Mouse (Mus musculus) erythroblast, adult 5-6 weeks (primary cell): ENCODE data around the gene Gli3. TPM values are rescaled to one million over a fixed set of nuclear protein-coding genes. Genes with fewer than 3 reads are reported as not detected.

Experiments used
- ATAC-seq: replicated peaks from 2 replicates; pipeline ENCODE4 v1.8.0; 2016; ENCODE audit warnings: moderate number of reproducible peaks, mild to moderate bottlenecking, moderate TSS enrichment, inconsistent platforms; ENCODE audit not compliant: poor library complexity, low FRiP score, severe bottlenecking
- total RNA-seq, 2 experiments: library from RNA; stranded (forward) in 1 of 2; stranded (reverse) in 1 of 2; fragments of 150-400 nt in 1 of 2; fragments of 200-764, 138-1000 nt in 1 of 2; gene quantifications; 2 replicates each; pipeline versions ENCODE4 v1.2.3 to v1.2.4; 2015 to 2017; ENCODE audit warnings: low replicate concordance in 2 of 2

Gli3 gene
- total RNA-seq, 2 experiments from 2014 or later, result not detected

- ATAC-seq, result no peak
Measured at GRCm38 (mm10) chr13:15486033-15486891, 23.2 kb downstream of the Gli3 start.

- ATAC-seq, result no peak
Measured at GRCm38 (mm10) chr13:15487334-15487733, 24.3 kb downstream of the Gli3 start.

DNA sequence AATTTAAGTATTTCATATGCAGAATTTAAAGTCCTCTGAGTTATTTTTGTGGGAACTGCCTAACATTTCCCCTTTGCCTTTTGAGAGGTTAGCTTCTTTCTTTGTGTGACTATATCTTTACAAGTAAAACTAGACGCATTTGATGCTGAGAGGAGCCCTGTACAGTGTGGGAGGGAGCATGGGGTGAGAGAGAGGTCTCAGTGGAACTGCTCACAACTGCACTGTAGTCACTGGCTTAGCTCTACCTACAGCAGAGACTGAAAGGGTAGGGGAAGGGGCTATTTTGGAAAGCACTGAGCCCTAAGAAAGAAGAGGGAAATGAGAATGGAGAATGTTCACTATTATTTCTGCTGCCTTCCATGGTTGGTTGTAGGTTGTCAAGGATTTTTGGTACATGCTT, 25.0 kb downstream of the Gli3 start:
- no peak for ATAC-seq

DNA sequence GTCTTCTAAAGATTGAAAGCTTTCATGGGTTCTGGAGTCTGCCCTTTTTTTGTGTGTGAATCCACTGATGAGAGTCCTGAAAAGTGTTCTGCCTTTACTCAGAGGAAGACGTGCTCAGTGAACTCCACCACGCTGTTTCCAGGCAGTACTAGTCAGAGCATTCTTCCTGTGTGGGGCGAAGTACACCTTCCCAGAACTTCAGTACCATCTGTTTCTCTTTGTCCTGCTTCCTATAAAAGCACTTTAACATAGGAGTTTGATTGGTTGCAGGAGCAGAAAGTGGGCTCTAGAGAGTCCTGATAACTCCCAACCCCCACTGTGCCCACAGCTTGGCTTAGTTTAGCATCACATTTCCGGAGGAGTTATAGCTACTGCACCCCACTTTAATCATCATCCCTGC, 32.8 kb downstream of the Gli3 start:
- no peak for ATAC-seq

DNA sequence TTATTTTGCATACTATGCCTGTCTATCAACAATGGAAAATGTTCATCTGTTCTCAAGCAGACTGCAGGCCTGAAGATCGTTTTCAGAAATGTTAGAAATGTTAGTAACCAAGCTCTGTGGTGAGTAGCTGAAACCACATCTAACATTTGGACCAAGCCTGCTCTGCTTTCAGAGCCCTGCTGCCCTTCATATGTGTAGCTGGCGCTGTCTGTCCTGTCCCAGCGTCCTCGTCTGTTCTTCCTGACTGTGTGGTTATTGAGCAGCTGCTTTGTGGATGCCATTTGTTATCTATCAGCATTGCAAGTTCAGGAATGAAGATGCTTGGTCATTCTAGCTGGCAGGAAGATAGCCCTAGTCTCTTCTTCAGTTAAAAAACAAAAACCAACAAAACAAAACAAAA, 35.3 kb downstream of the Gli3 start:
- ATAC-seq, result no peak

DNA sequence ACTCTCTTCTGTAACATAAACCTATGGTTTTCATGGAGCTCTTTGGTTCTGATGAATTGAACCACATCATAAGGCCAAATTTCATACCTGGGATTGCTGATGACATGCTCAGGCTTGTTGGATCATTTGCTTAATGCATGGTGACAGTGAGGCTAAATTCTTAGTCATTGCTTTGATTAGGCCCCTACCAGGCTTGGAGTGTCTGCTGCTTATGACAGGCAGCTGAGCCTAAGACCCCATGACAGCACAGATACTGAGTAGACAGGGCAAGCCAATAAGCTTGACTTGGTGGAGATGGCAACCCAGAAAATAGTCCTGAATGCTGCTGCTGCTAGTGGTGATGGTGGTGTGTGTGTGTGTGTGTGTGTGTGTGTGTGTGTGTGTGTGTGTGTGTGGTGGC, 47.9 kb downstream of the Gli3 start:
- no peak for ATAC-seq

DNA sequence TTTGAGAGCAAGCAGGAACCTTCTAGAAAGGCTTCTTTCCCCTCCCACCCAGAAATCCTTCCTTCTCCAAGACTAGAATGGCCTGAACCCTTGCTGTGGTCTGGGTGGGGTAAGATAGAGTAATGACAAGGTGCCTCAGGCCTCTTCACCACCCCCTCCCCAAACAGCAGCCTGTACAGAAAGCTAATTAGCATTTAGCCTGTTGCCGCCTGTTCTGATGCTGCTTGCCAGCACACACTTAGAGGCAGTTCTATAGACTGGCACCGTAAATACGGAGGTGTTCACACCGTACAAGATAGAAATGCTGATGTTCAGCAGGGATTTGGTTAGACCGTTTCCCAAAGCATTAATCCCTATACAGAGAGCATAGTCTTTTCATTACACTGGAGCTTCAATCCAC, 50.1 kb downstream of the Gli3 start:
- no peak for ATAC-seq

DNA sequence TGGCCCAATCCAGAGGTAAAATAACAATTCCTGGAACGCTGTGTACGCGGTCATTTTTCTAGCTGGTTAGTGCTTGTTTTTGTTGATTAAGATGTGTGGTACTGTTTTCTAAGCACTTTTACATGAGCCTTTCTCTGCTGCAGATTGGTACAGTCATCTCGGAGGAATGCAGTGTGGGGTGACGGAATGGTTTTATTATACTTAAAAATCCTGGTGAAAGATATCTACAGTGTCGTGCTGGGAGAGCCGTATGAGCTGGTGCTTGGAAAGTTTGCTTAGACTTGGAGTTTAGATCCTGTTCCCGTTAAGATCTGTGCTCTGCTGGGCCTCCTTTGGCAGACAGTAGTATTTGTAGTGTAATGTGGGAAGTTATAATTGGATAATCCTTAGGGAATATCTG, 51.0 kb downstream of the Gli3 start:
- no peak for ATAC-seq

GRCm38 (mm10) chr13:15517048-15517760, 54.2 kb downstream of the Gli3 start:
- no peak for ATAC-seq

DNA sequence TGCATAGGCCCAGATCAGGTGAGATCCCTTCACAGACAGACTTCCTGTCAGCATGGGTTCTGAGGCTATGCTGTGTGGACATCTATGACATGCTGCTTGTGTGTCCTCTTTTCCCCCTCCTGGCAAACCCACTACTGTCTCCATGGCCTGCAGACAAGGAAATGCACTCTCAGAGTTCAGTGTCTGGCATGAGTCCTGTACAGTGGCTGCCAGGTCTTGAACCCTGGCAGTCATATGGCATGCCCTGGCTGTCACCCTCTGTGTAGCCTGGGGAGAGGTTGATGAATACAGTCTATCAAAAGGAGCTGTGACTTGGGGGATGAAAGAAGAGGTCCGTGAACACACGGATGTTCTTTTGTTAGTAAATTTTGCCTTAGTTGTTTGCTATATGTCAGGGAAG, 57.3 kb downstream of the Gli3 start:
- no peak for ATAC-seq

DNA sequence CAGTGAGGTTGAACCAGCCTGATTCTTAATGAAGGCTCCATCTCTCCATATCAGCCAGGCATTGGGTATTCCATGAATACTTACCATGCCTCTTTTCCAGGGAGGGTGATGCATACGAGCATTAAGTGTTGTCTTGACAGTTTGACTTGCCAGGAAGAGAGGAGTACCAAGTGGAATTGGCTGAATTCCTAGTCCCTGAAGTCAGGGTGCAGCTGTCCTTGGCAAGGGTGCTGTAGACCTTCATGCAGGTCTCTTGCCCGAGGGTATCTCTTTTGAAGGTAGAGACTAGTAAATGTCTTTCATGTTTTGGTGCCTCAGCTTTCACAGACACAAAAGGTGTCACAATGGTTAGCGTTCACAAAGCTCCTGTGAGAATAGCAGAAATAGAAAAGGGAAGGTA, 59.1 kb downstream of the Gli3 start:
- no peak for ATAC-seq

DNA sequence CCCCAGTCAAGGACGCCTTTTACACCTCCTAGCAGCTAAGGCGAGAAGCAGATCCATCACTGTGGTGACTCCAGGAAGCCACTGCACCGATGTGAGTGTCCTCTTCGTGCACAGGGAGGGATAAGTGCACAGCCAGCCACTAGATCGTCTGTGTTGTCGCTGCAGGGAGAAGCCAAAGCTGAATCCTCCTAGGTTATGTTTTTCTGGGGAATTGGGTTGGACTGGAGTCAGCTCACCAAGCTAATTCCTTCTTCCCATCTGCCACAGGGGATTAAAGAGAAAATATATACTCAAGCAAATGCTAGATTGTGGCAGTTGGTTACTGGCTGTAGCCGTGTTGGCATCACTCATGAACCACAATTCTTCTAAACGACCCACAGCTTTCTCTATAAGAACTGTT, 61.2 kb downstream of the Gli3 start:
- no peak for ATAC-seq

- no peak for ATAC-seq
Measured at GRCm38 (mm10) chr13:15526691-15527090, 63.7 kb downstream of the Gli3 start.

DNA sequence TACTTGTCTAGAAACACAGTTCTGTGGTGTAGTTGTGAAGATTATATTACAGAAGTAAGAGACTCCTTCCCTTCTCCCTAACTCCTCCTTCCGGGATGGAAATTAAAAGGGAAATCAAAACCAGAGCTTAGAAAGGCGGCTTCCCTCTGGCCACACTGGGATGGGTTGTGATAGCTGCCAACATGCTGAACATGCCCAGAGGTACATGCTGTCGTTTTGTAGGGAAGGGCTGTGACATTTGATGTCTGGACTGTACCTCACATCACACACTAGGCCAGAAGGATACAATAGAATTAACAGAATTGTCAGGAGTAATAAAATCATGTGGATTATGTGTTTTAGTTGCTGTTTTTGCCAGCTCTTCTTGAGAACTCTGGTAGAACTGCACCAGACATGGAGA, 68.5 kb downstream of the Gli3 start:
- no peak for ATAC-seq

GRCm38 (mm10) chr13:15537206-15537605, 74.2 kb downstream of the Gli3 start:
- ATAC-seq, result no peak

DNA sequence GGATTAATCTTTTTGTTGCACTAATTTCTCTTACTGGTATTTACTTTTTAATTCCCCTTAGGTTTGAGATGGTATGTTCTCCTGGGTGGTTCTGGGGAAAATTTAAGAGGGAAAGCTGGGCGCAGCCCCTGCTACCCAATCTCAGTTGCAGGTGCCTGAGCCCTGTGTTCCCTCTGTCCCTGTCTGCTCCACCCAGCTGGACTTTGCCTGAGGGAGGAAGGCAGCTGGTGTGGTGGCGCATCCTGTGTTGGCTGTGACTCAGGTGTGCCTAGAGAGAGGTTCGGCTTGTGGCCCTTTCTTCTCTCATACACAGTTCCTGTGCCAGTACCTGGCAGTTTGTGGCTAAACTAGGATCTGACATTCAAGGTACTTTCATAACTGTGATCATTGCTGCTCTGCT, 74.6 kb downstream of the Gli3 start:
- ATAC-seq, result no peak

GRCm38 (mm10) chr13:15538389-15538788, 75.4 kb downstream of the Gli3 start:
- no peak for ATAC-seq

DNA sequence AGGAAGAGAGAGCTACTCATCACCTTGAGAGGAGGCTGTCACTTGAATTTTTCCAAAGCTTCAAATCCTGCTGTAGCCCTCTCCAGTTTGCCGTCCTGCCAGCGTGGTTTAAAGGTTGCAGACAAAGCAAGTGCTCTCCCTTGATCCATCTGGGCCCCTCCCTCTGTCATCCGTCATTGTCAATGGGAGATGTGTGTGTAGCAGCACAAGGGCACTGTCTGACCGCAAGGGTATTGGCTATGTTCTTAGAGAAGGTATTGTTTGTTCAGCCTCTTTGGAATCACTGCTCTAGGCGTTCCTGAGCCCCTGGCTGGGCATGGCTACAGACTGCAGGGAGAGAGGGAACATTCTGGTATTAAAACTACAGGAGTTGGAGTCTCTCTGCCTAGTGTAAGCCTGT, 79.0 kb downstream of the Gli3 start:
- no peak for ATAC-seq

DNA sequence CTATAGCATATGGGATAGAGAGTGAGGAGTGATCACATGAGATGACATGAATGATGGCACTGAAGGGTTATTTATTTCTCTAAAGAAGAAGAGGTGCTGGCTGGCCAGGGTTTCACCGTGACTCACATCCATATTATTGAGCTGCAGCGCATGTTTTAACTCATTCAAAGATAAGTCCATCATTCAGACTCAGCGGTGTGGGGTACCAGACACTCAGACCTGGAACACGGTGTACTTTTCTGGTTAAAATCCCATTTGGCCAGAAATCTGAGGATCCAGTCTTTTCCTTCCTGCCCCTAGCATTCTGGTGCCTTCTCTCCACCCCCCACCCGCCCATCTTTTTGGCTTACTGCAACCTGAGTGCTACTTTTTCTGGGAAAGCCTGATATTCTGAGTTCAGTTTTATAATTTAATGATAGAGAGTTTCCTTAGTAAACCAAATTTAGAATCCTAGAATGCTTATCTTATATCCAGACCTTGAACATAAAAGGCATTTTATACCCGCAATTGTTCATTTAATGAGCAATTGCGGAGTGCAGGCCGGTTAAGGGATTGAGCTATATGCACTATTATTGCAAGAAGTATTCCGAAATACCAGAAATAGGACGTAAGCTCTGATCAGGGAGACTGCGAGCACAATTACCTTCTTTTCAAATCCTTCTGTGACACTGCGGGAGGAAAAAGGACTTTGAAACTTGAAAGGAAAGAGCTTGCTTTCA, 80.3 kb downstream of the Gli3 start:
- no peak for ATAC-seq

DNA sequence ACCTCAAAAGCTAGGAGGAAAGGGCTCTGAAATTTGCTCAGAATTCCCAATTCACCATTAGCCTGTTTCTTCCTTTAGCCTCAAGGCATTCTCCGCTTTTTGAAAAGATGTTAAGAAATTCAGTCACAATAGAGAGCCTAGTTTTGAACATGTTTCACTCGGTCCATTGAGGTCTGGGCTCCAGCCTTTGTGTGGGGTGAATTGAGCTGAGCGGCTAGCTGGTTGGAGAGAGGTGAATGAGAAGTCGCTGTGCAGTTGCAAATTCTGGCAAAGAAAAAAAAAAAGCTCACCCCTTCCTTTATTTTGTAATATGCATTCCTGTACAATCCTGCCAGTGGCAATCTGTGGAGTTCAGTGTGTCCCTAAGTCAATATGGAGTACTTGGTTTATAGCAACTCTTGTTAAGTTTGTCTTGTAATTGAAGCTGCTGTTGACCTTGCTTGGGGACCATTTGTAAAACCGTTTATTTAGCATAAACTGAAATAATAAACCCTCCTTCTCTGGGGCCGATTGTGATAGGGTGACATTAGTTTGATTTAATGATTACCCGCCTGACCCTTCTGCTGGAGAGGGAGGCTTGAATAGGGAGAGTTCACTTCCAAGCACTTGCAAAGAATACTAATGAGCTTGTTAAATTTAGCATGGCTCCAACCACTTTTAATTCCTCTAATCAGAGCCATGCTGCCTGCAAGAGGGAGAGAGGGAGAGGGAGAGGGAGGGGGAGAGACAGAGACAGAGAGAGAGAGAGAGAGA, 81.0 kb downstream of the Gli3 start:
- ATAC-seq, result no peak
